Mouse (Mus musculus) hindbrain, postnatal 0 days (tissue): ENCODE data around the gene Ippk. TPM values are rescaled to one million over a fixed set of nuclear protein-coding genes. Genes with fewer than 3 reads are reported as not detected.

ENCODE experiments used
- ATAC-seq: fragments of 200-750 bp; cut with Nextera tagmentation; 2 replicates; pipeline ENCODE4 v1.8.0; 2017; ENCODE audit warnings: mild to moderate bottlenecking, moderate TSS enrichment, moderate library complexity
- DNase-seq: peaks from one replicate; pipeline ENCODE4 v3.0.0-alpha.2; 2015; ENCODE audit warnings: low spot score
- H3K27ac ChIP-seq: fragments of 300-500 bp; sonication (generic); 2 replicates; pipeline ENCODE4 v1.5.1; 2014; ENCODE audit warnings: mild to moderate bottlenecking
- H3K27me3 ChIP-seq: fragments of 300-500 bp; sonication (generic); 2 replicates; pipeline ENCODE4 v1.6.1; 2014; ENCODE audit warnings: low read length, mixed read lengths; ENCODE audit not compliant: insufficient read depth
- H3K36me3 ChIP-seq: fragments of 300-500 bp; sonication (generic); 2 replicates; pipeline ENCODE4 v1.6.1; 2014; ENCODE audit warnings: low read length, mixed read lengths; ENCODE audit not compliant: insufficient read depth
- H3K4me1 ChIP-seq: fragments of 300-500 bp; sonication (generic); 2 replicates; pipeline ENCODE4 v1.6.1; 2014; ENCODE audit warnings: antibody characterized with exemption, low read length, mixed read lengths; ENCODE audit not compliant: insufficient read depth
- H3K4me2 ChIP-seq: fragments of 300-500 bp; sonication (generic); 2 replicates; pipeline ENCODE4 v1.6.1; 2014; ENCODE audit warnings: low read depth, mild to moderate bottlenecking, low read length, moderate library complexity, mixed read lengths
- H3K4me3 ChIP-seq: fragments of 300-500 bp; sonication (generic); 2 replicates; pipeline ENCODE4 v1.5.1; 2014; ENCODE audit warnings: low read length
- H3K9ac ChIP-seq: fragments of 300-500 bp; sonication (generic); replicated peaks from 2 replicates; pipeline ENCODE4 v1.6.1; 2014; ENCODE audit warnings: mild to moderate bottlenecking, low read length, moderate library complexity, mixed read lengths
- H3K9me3 ChIP-seq: fragments of 300-500 bp; sonication (generic); 2 replicates; pipeline ENCODE4 v1.6.1; 2016; ENCODE audit warnings: low read length, mixed read lengths
- CTCF ChIP-seq: IDR thresholded peaks from 2 replicates; pipeline ENCODE4 v1.5.1; 2016; ENCODE audit warnings: antibody characterized with exemption, control low read depth, low read depth
- WGBS: fragments of 180-500 bp; shearing (Covaris S2); extraction: QIAGEN DNeasy Blood & Tissue Kit; methylation state at CpG from one replicate; pipeline ENCODE4 v1.1.7; 2014; 5-methylcytosine and 5-hydroxymethylcytosine counted together
- polyA plus RNA-seq: library from polyadenylated mRNA; unstranded; fragments of >200 nt; fragmentation: Nextera tagmentation; extraction: Ambion mirVana; gene quantifications from 2 replicates; pipeline ENCODE4 v1.2.1, GENCODE M21; 2015
- total RNA-seq: library from RNA; depleted of rRNA; stranded (reverse); fragments of >200 nt; gene quantifications from 2 replicates; pipeline ENCODE4 v1.2.3, GENCODE M21; 2014

Gene Ippk
- total and polyA plus RNA-seq, 2 experiments from 2014 or later = 10.2 to 11.9 TPM

DNA sequence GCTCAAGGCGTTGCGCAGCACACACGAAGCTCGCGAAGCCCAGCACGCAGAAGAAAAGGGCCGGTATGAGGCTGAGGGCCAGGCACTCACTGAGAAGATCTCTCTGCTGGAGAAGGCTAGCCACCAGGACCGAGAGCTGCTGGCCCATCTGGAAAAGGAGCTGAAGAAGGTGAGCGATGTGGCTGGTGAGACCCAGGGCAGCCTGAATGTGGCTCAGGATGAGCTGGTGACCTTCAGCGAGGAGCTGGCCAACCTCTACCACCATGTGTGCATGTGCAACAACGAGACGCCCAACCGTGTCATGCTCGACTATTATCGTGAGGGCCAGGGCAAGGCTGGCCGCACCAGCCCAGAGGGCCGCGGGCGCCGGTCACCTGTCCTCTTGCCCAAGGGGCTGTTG is 41.7 kb upstream of the Ippk start:
- DNase-seq (no peak), ATAC-seq (no peak)
- WGBS = 94% methylated on average over 20 of the region's 20 CpGs
- Histone ChIP-seq H3K9me3 (no peaks in the 10 kb centered on the region), H3K4me2 (no peak overlapping the region), H3K4me3 (no peak overlapping the region), H3K27ac (no peak overlapping the region), H3K4me1 (no peaks in the 10 kb centered on the region), H3K27me3 (no peaks in the 10 kb centered on the region), H3K36me3 (peaks cover 86% of the 10 kb centered on the region), H3K9ac (no peak overlapping the region)
- no peak for TF ChIP-seq CTCF

- Histone ChIP-seq H3K4me1 (no peaks in the 10 kb centered on the region), H3K27me3 (no peaks in the 10 kb centered on the region), H3K27ac (no peak overlapping the region), H3K9ac (no peak overlapping the region; the same call in 1 of the 2 replicates), H3K4me3 (no peak overlapping the region), H3K4me2 (no peak overlapping the region), H3K9me3 (no peaks in the 10 kb centered on the region), H3K36me3 (peaks cover 88% of the 10 kb centered on the region)
- DNase-seq (peak; percentile 85), ATAC-seq (peak; percentile 77)
- 19% methylated on average over 3 of the region's 3 CpGs for WGBS
- TF ChIP-seq CTCF = peak; percentile 98
Observed at GRCm38 (mm10) chr13:49381230-49381629, 39.8 kb upstream of the Ippk start.

- 91% methylated on average over 23 of the region's 23 CpGs for WGBS
Observed at GRCm38 (mm10) chr13:49382997-49383396, 38.1 kb upstream of the Ippk start.

DNA sequence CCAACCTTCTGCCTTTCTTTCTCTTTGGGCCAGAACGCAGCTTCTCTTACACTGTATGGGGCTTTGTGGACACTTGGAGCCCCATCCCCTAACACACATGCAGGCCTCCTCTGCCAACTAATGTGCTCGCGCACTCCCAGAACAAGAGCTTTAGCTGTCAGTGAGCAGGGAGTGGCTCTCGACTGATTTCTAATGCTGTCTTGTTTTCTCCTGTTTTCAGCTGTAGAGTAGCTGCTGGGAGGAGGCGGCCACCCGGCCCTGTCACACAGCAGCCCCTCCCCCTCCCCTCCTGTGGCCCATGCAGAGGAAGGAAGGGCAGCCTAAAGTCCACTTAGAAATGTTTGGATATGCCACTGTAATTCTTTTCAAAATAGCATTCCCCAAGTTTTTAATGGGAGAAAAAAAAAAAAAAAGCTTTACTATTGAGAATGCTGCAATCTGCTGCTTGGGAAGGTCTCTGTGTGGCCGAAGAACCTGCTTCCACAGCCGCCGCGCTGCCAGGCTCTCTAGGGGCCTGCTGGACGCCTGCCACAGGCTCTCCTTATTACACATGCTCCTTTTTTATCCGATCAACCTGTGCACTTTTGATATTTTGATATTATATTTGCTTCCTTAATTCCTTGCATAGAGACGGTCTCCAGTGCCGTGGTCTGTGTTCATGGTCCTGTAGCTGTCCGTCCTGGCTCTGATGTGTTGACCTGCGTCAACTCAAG is 36.1 kb upstream of the Ippk start:
- 75% methylated on average over 16 of the region's 16 CpGs for WGBS
- H3K27me3 ChIP-seq = no peaks in the 10 kb centered on the region
- DNase-seq (no peak), ATAC-seq (no peak)
- no peak overlapping the region for H3K9ac ChIP-seq
- peaks cover 58% of the 10 kb centered on the region for H3K36me3 ChIP-seq
- H3K4me1 ChIP-seq = no peaks in the 10 kb centered on the region
- no peak overlapping the region for H3K27ac ChIP-seq
- no peak for TF ChIP-seq CTCF
- H3K9me3 ChIP-seq = no peaks in the 10 kb centered on the region
- H3K4me2 ChIP-seq = no peak overlapping the region
- no peak overlapping the region for H3K4me3 ChIP-seq

More at GRCm38 (mm10) chr13:49382997-49383396, 38.1 kb upstream of the Ippk start:
- TF ChIP-seq CTCF = no peak
- H3K27me3 ChIP-seq = no peaks in the 10 kb centered on the region
- no peaks in the 10 kb centered on the region for H3K9me3 ChIP-seq
- no peak for DNase-seq
- ATAC-seq = no peak
- no peak overlapping the region for H3K9ac ChIP-seq
- no peak overlapping the region for H3K4me3 ChIP-seq
- H3K4me2 ChIP-seq = no peak overlapping the region
- H3K4me1 ChIP-seq = no peaks in the 10 kb centered on the region
- H3K36me3 ChIP-seq = peaks cover 77% of the 10 kb centered on the region
- H3K27ac ChIP-seq = no peak overlapping the region

DNA sequence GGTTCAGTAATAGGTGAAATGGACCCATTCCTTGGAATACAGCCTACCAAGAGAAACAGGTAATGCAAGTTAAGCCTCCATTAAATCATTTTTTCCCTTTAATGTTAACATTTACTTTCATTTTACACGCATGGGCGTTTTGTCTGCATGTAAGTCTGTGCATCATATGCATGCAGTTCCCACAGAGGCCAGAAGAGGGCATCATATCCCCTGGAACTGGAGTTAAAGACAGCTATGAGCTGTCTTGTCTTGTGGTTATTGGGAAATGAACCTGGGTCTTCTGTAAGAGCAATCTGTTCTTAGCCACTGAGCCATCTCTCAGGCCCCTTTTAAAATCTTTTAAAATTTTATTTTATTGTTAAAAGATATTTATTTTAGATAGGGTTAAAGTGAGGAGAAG is 29.7 kb upstream of the Ippk start:
- 0 out of 2 replicates have a peak, but pooled peaks cover 7% of the 10 kb centered on the region for H3K36me3 ChIP-seq
- ATAC-seq = no peak

GRCm38 (mm10) chr13:49393579-49393978 is 27.5 kb upstream of the Ippk start:
- DNase-seq (no peak), ATAC-seq (no peak)
- Histone ChIP-seq H3K4me1 (no peaks in the 10 kb centered on the region), H3K27me3 (no peaks in the 10 kb centered on the region), H3K9ac (no peak overlapping the region), H3K4me3 (no peak overlapping the region), H3K27ac (no peak overlapping the region), H3K36me3 (no peaks in the 10 kb centered on the region), H3K9me3 (no peaks in the 10 kb centered on the region), H3K4me2 (no peak overlapping the region)
- TF ChIP-seq CTCF = no peak
- 88% methylated on average over 1 of the region's 1 CpGs for WGBS

More for the DNA sequence above, 29.7 kb upstream of the Ippk start:
- WGBS = 97% methylated on average over 2 of the region's 2 CpGs
- Histone ChIP-seq H3K4me3 (no peak overlapping the region), H3K9ac (no peak overlapping the region), H3K4me1 (no peaks in the 10 kb centered on the region), H3K27ac (no peak overlapping the region), H3K4me2 (no peak overlapping the region), H3K9me3 (no peaks in the 10 kb centered on the region), H3K27me3 (no peaks in the 10 kb centered on the region)
- peak; percentile 15 for DNase-seq
- TF ChIP-seq CTCF = peak; percentile 64

GRCm38 (mm10) chr13:49394886-49395447 is 26.1 kb upstream of the Ippk start:
- no peaks in the 10 kb centered on the region for H3K36me3 ChIP-seq
- no peak overlapping the region for H3K4me2 ChIP-seq
- no peak overlapping the region for H3K27ac ChIP-seq
- no peaks in the 10 kb centered on the region for H3K27me3 ChIP-seq
- H3K9ac ChIP-seq = no peak overlapping the region
- ATAC-seq (no peak), DNase-seq (no peak)
- no peak for TF ChIP-seq CTCF
- 91% methylated on average over 3 of the region's 3 CpGs for WGBS
- H3K9me3 ChIP-seq = no peaks in the 10 kb centered on the region
- no peaks in the 10 kb centered on the region for H3K4me1 ChIP-seq
- no peak overlapping the region for H3K4me3 ChIP-seq
